In genomic region chr11:88627327-88627726, GRCm38 (mm10) we compare ENCODE assay signal across 10 mouse cellular contexts.
A peak's percentile ranks its signal among the peaks of the same experiment; 100 is the strongest.
DNase-seq lines count a peak whose midpoint lies in the region; ATAC-seq and TF ChIP-seq lines count a peak whose summit lies in the region.
"Had no signal": no experiment of that assay in that cellular context is flagged by ENCODE, and none has a peak within 500 bp of the region (broad histone marks: within the 10 kb centered on the region; RNA-seq: fewer than 3 reads in every experiment).

No protein-coding gene starts in this region.

- TF ChIP-seq EP300 in ES-Bruce4 (IDR thresholded peaks at IDR 0.05; ENCODE audit: insufficient read depth, low read depth, low read length): peak; percentile 44

- DNase-seq in kidney, adult 2 months: no peak
- DNase-seq in kidney, postnatal 10 days: no peak
- DNase-seq in ZHBTc4 (ENCODE audit: low read depth, low spot score): peak; percentile 76
- no peak for DNase-seq in limb, embryonic 10.5 days (ENCODE audit: low spot score)
- no peak for DNase-seq in urinary bladder, postnatal 10 days (ENCODE audit: low spot score)
- DNase-seq: left cerebral cortex, postnatal 4 days; lung, postnatal 10 days; right cerebral cortex, postnatal 4 days had no signal

- H3K9me3 ChIP-seq in ES-Bruce4 (replicated peaks; ENCODE audit: control insufficient read depth, insufficient read depth, low read length, poor library complexity, severe bottlenecking): no peaks in the 10 kb centered on the region
- H3K9me3 ChIP-seq in limb, embryonic 10.5 days (replicated peaks): no peaks in the 10 kb centered on the region

- H3K27ac ChIP-seq in kidney, adult 2 months (ENCODE audit: insufficient read depth, low read depth, low read length): peak overlapping the region; percentile 19
- peak overlapping the region; percentile 94 for H3K27ac ChIP-seq in ES-Bruce4 (ENCODE audit: insufficient read depth, low read length)
- H3K27ac ChIP-seq in limb, embryonic 10.5 days: 0 out of 2 replicates have a peak overlapping the region, but pooled peaks have one; percentile 4

- no peak for TF ChIP-seq POLR2A in kidney, adult 2 months (IDR thresholded peaks at IDR 0.05; ENCODE audit: low read depth, low read length)
- no peak for TF ChIP-seq POLR2A in ES-Bruce4 (IDR thresholded peaks at IDR 0.05; ENCODE audit: insufficient read depth, low read length)

- no peak overlapping the region for H3K9ac ChIP-seq in ES-Bruce4 (ENCODE audit: low read depth, poor library complexity, severe bottlenecking)

- H3K36me3 ChIP-seq in kidney, adult 2 months (ENCODE audit: control insufficient read depth, insufficient read depth, low read length): no peaks in the 10 kb centered on the region
- H3K36me3 ChIP-seq in ES-Bruce4 (ENCODE audit: control insufficient read depth, insufficient read depth, low read length, poor library complexity, severe bottlenecking): no peaks in the 10 kb centered on the region
- peaks cover 26% of the 10 kb centered on the region for H3K36me3 ChIP-seq in limb, embryonic 10.5 days

- H3K4me3 ChIP-seq in kidney, adult 2 months (ENCODE audit: insufficient read depth, low read depth, low read length): no peak overlapping the region
- no peak overlapping the region for H3K4me3 ChIP-seq in ES-Bruce4 (ENCODE audit: low read depth, low read length)
- no peak overlapping the region for H3K4me3 ChIP-seq in limb, embryonic 10.5 days

- peaks cover 63% of the 10 kb centered on the region for H3K4me1 ChIP-seq in kidney, adult 2 months (ENCODE audit: control insufficient read depth, insufficient read depth, low read length)
- peaks cover 19% of the 10 kb centered on the region for H3K4me1 ChIP-seq in ES-Bruce4 (ENCODE audit: control insufficient read depth, insufficient read depth, low read length)
- H3K4me1 ChIP-seq in limb, embryonic 10.5 days: peaks cover 86% of the 10 kb centered on the region

- WGBS in kidney, adult 2 months: 54% methylated on average over 7 of the region's 7 CpGs
- WGBS in limb, embryonic 10.5 days: 68% methylated on average over 7 of the region's 7 CpGs

- ATAC-seq in megakaryocyte progenitor cell, adult 5-6 weeks (replicated peaks; ENCODE audit: poor library complexity): no peak

- no peaks in the 10 kb centered on the region for H3K27me3 ChIP-seq in kidney, adult 2 months (replicated peaks; ENCODE audit: control insufficient read depth, insufficient read depth, low read length)
- no peaks in the 10 kb centered on the region for H3K27me3 ChIP-seq in ES-Bruce4 (ENCODE audit: control insufficient read depth, insufficient read depth, low read length, poor library complexity, severe bottlenecking)
- H3K27me3 ChIP-seq in limb, embryonic 10.5 days (ENCODE audit: low read depth, poor library complexity, severe bottlenecking): no peaks in the 10 kb centered on the region

- no peak for TF ChIP-seq CTCF in kidney, adult 2 months (conservative IDR thresholded peaks at IDR 0.05; ENCODE audit: insufficient read depth, insufficient read length, low read depth, low read length)
- no peak for TF ChIP-seq CTCF in ES-Bruce4 (IDR thresholded peaks at IDR 0.05; ENCODE audit: low read depth, low read length)

Comparison
In these comparisons a context has a peak if more than half of its experiments do, and no peak if none do; other contexts are left out.
1. H3K27ac ChIP-seq: peak in every context shown above with its lines; median percentile 94 in ES-Bruce4; 19 in kidney, adult 2 months; 4 in limb, embryonic 10.5 days.